In genomic region chr16:38396155-38396554, GRCm38 (mm10) we compare ENCODE assay signal across 9 mouse cellular contexts. TPM values are rescaled to one million over a fixed set of nuclear protein-coding genes. Genes with fewer than 3 reads are reported as not detected.
DNase-seq lines count a peak whose midpoint lies in the region; ATAC-seq and TF ChIP-seq lines count a peak whose summit lies in the region.
"Had no signal": no experiment of that assay in that cellular context is flagged by ENCODE, and none has a peak within 500 bp of the region (broad histone marks: within the 10 kb centered on the region; RNA-seq: fewer than 3 reads in every experiment).

No protein-coding gene starts in this region.

- H3K9me3 ChIP-seq in kidney, embryonic 14.5 days (ENCODE audit: control insufficient read depth, low read length), result no peaks in the 10 kb centered on the region
- H3K9me3 ChIP-seq in kidney, embryonic 16.5 days (ENCODE audit: low read length), result no peaks in the 10 kb centered on the region
- no peaks in the 10 kb centered on the region for H3K9me3 ChIP-seq in midbrain, embryonic 11.5 days (ENCODE audit: control insufficient read depth, low read length)
- H3K9me3 ChIP-seq: midbrain, embryonic 12.5 days had no signal

- no peak for TF ChIP-seq POLR2A in bone marrow, adult 2 months (IDR thresholded peaks at IDR 0.05; ENCODE audit: borderline replicate concordance, control insufficient read depth, low read depth, low read length)

- no peak overlapping the region for H3K4me2 ChIP-seq in kidney, embryonic 14.5 days (replicated peaks; ENCODE audit: low read depth, low read length)
- H3K4me2 ChIP-seq in kidney, embryonic 16.5 days (replicated peaks; ENCODE audit: low read depth, low read length), result peak overlapping the region; percentile 23; the same call in 1 of the 2 replicates
- no peak overlapping the region for H3K4me2 ChIP-seq in midbrain, embryonic 11.5 days
- H3K4me2 ChIP-seq: midbrain, embryonic 12.5 days had no signal

- H3K27ac ChIP-seq in kidney, embryonic 14.5 days (ENCODE audit: low read depth, low read length), result no peak overlapping the region
- peak overlapping the region; percentile 18; the same call in 1 of the 2 replicates for H3K27ac ChIP-seq in bone marrow, adult 2 months (ENCODE audit: control insufficient read depth, insufficient read depth, low read depth, low read length, poor library complexity)
- H3K27ac ChIP-seq in kidney, embryonic 16.5 days (ENCODE audit: low read length), result no peak overlapping the region
- H3K27ac ChIP-seq in midbrain, embryonic 11.5 days (ENCODE audit: low read depth, low read length), result no peak overlapping the region
- H3K27ac ChIP-seq in layer of hippocampus, adult 2 months, result no peak overlapping the region
- H3K27ac ChIP-seq: midbrain, embryonic 12.5 days had no signal

- no peak for ATAC-seq in kidney, embryonic 14.5 days (ENCODE audit: low FRiP score, low TSS enrichment)
- ATAC-seq in granulocyte monocyte progenitor cell, adult 5-6 weeks (replicated peaks; ENCODE audit: poor library complexity, severe bottlenecking), result peak; percentile 67
- ATAC-seq in kidney, embryonic 16.5 days (ENCODE audit: low FRiP score, low TSS enrichment), result no peak
- no peak for ATAC-seq in midbrain, embryonic 11.5 days (ENCODE audit: low FRiP score)

- no peak overlapping the region for H3K4me3 ChIP-seq in kidney, embryonic 14.5 days (ENCODE audit: low read length)
- no peak overlapping the region for H3K4me3 ChIP-seq in bone marrow, adult 2 months (replicated peaks; ENCODE audit: control insufficient read depth, low read depth, low read length)
- no peak overlapping the region for H3K4me3 ChIP-seq in kidney, embryonic 16.5 days (ENCODE audit: low read length)
- H3K4me3 ChIP-seq in midbrain, embryonic 11.5 days (ENCODE audit: low read depth, low read length), result no peak overlapping the region
- no peak overlapping the region for H3K4me3 ChIP-seq in layer of hippocampus, adult 2 months
- H3K4me3 ChIP-seq: midbrain, embryonic 12.5 days had no signal

- peaks cover 14% of the 10 kb centered on the region for H3K4me1 ChIP-seq in kidney, embryonic 14.5 days (ENCODE audit: control insufficient read depth, insufficient read depth, low read length)
- peaks cover 4% of the 10 kb centered on the region; the same call in 1 of the 2 replicates for H3K4me1 ChIP-seq in bone marrow, adult 2 months (ENCODE audit: control insufficient read depth, insufficient read depth, low read length)
- peaks cover 27% of the 10 kb centered on the region for H3K4me1 ChIP-seq in kidney, embryonic 16.5 days (ENCODE audit: insufficient read depth, low read length)
- H3K4me1 ChIP-seq in midbrain, embryonic 11.5 days (ENCODE audit: control insufficient read depth, insufficient read depth, low read length), result peaks cover 7% of the 10 kb centered on the region; the same call in 1 of the 2 replicates

- 41% methylated on average over 13 of the region's 13 CpGs for WGBS in kidney, embryonic 14.5 days
- 9% methylated on average over 13 of the region's 13 CpGs for WGBS in bone marrow, adult 2 months
- WGBS in kidney, embryonic 16.5 days, result 27% methylated on average over 13 of the region's 13 CpGs
- 89% methylated on average over 13 of the region's 13 CpGs for WGBS in midbrain, embryonic 11.5 days

- no peaks in the 10 kb centered on the region for H3K27me3 ChIP-seq in kidney, embryonic 14.5 days (ENCODE audit: control insufficient read depth, insufficient read depth, low read length)
- no peaks in the 10 kb centered on the region for H3K27me3 ChIP-seq in kidney, embryonic 16.5 days (ENCODE audit: insufficient read depth, low read length)
- H3K27me3 ChIP-seq in midbrain, embryonic 11.5 days (ENCODE audit: control insufficient read depth, insufficient read depth, low read length), result no peaks in the 10 kb centered on the region
- H3K27me3 ChIP-seq: midbrain, embryonic 12.5 days had no signal

- no peaks in the 10 kb centered on the region for H3K36me3 ChIP-seq in kidney, embryonic 14.5 days (ENCODE audit: control insufficient read depth, insufficient read depth, low read length)
- no peaks in the 10 kb centered on the region for H3K36me3 ChIP-seq in kidney, embryonic 16.5 days (ENCODE audit: insufficient read depth, low read length)
- H3K36me3 ChIP-seq in midbrain, embryonic 11.5 days (ENCODE audit: control insufficient read depth, insufficient read depth, low read length), result no peaks in the 10 kb centered on the region
- H3K36me3 ChIP-seq: midbrain, embryonic 12.5 days had no signal

- DNase-seq in kidney, adult 11 months, result peak; percentile 31
- DNase-seq in monocyte, adult 2 months (ENCODE audit: low read depth in 1 of 2, low spot score in 2 of 2), result peak; percentile 82 to 85
- no peak for DNase-seq in midbrain, embryonic 11.5 days (ENCODE audit: low spot score, missing footprints)
- no peak for DNase-seq in layer of hippocampus, adult 2 months (ENCODE audit: low spot score in 2 of 2)

- no peak for TF ChIP-seq CTCF in bone marrow, adult 2 months (IDR thresholded peaks at IDR 0.05; ENCODE audit: control insufficient read depth, insufficient read depth, low read length)
- TF ChIP-seq CTCF in layer of hippocampus, adult 2 months (conservative IDR thresholded peaks at IDR 0.05), result no peak

- H3K9ac ChIP-seq in kidney, embryonic 14.5 days (ENCODE audit: low read depth, low read length), result no peak overlapping the region
- 0 out of 2 replicates have a peak overlapping the region, but pooled peaks have one; percentile 26 for H3K9ac ChIP-seq in kidney, embryonic 16.5 days (replicated peaks; ENCODE audit: low read length)
- no peak overlapping the region for H3K9ac ChIP-seq in midbrain, embryonic 11.5 days (ENCODE audit: low read length)
- H3K9ac ChIP-seq: midbrain, embryonic 12.5 days had no signal

RNA-seq across cellular contexts. Expression of gene Popdc2, which starts 34.1 kb away (rescaled TPM):
- 0.11 and 0.35 TPM in 2 replicates for polyA plus RNA-seq in kidney, embryonic 14.5 days (2014; fragmentation: Nextera tagmentation; extraction: Ambion mirVana)
- polyA plus RNA-seq in bone marrow, adult 2 months (2011; ENCODE audit: insufficient read depth, insufficient read length, low replicate concordance, missing spikeins), result 12.5 and 20.9 TPM in 2 replicates
- not detected in 2 replicates for total RNA-seq in granulocyte monocyte progenitor cell, adult 5-6 weeks (2014; fragmentation: Nextera tagmentation)
- not detected in 2 replicates for total RNA-seq in granulocyte monocyte progenitor cell, adult 5-6 weeks (2017)
- polyA plus RNA-seq in kidney, embryonic 16.5 days (2015; fragmentation: Nextera tagmentation; extraction: Ambion mirVana), result 0.54 and 6.7 TPM in 2 replicates
- 0.59 and 2.1 TPM in 2 replicates for polyA plus RNA-seq in midbrain, embryonic 11.5 days (2014; fragmentation: Nextera tagmentation; extraction: Ambion mirVana)
- under 1 TPM; 0.44 to 0.49 TPM for total RNA-seq in layer of hippocampus, adult 2 months (2021)

RNA-seq across cellular contexts. Expression of gene Pla1a, which starts 36.8 kb away (rescaled TPM):
- 0.39 and 0.79 TPM in 2 replicates for polyA plus RNA-seq in kidney, embryonic 14.5 days (2014; fragmentation: Nextera tagmentation; extraction: Ambion mirVana)
- polyA plus RNA-seq in bone marrow, adult 2 months (2011; ENCODE audit: insufficient read depth, insufficient read length, low replicate concordance, missing spikeins), result 1.5 TPM in 1 of 2 replicates, not detected in the other
- total RNA-seq in granulocyte monocyte progenitor cell, adult 5-6 weeks (2014; fragmentation: Nextera tagmentation), result not detected in 2 replicates
- not detected in 2 replicates for total RNA-seq in granulocyte monocyte progenitor cell, adult 5-6 weeks (2017)
- 9.4 and 10.0 TPM in 2 replicates for polyA plus RNA-seq in kidney, embryonic 16.5 days (2015; fragmentation: Nextera tagmentation; extraction: Ambion mirVana)
- 0.23 and 0.59 TPM in 2 replicates for polyA plus RNA-seq in midbrain, embryonic 11.5 days (2014; fragmentation: Nextera tagmentation; extraction: Ambion mirVana)
- total RNA-seq in layer of hippocampus, adult 2 months (2021), result under 1 TPM; 0.76 to 0.97 TPM

RNA-seq across cellular contexts. Expression of gene Gm21987, which starts 49.3 kb away (rescaled TPM):
- not detected in 2 replicates for polyA plus RNA-seq in kidney, embryonic 14.5 days (2014; fragmentation: Nextera tagmentation; extraction: Ambion mirVana)
- not detected in 2 replicates for polyA plus RNA-seq in bone marrow, adult 2 months (2011; ENCODE audit: insufficient read depth, insufficient read length, low replicate concordance, missing spikeins)
- total RNA-seq in granulocyte monocyte progenitor cell, adult 5-6 weeks (2014; fragmentation: Nextera tagmentation), result not detected in 2 replicates
- not detected in 2 replicates for total RNA-seq in granulocyte monocyte progenitor cell, adult 5-6 weeks (2017)
- polyA plus RNA-seq in kidney, embryonic 16.5 days (2015; fragmentation: Nextera tagmentation; extraction: Ambion mirVana), result not detected in 2 replicates
- not detected in 2 replicates for polyA plus RNA-seq in midbrain, embryonic 11.5 days (2014; fragmentation: Nextera tagmentation; extraction: Ambion mirVana)
- total RNA-seq in layer of hippocampus, adult 2 months (2021), result not detected
- polyA plus RNA-seq: midbrain, embryonic 12.5 days had no signal

RNA-seq across cellular contexts. Expression of gene Cox17, which starts 49.4 kb away (rescaled TPM):
- polyA plus RNA-seq in kidney, embryonic 14.5 days (2014; fragmentation: Nextera tagmentation; extraction: Ambion mirVana), result 148 and 203 TPM in 2 replicates
- polyA plus RNA-seq in bone marrow, adult 2 months (2011; ENCODE audit: insufficient read depth, insufficient read length, low replicate concordance, missing spikeins), result 219 and 283 TPM in 2 replicates
- total RNA-seq in granulocyte monocyte progenitor cell, adult 5-6 weeks (2014; fragmentation: Nextera tagmentation), result 124 and 168 TPM in 2 replicates
- 185 and 260 TPM in 2 replicates for total RNA-seq in granulocyte monocyte progenitor cell, adult 5-6 weeks (2017)
- polyA plus RNA-seq in kidney, embryonic 16.5 days (2015; fragmentation: Nextera tagmentation; extraction: Ambion mirVana), result 147 and 149 TPM in 2 replicates
- 122 and 124 TPM in 2 replicates for polyA plus RNA-seq in midbrain, embryonic 11.5 days (2014; fragmentation: Nextera tagmentation; extraction: Ambion mirVana)
- total RNA-seq in layer of hippocampus, adult 2 months (2021), result 100 to 1,000 TPM; 123 to 126 TPM

RNA-seq across cellular contexts. Expression of gene Maats1, which starts 54.2 kb away (rescaled TPM):
- 0.11 TPM in 1 of 2 replicates, not detected in the other for polyA plus RNA-seq in kidney, embryonic 14.5 days (2014; fragmentation: Nextera tagmentation; extraction: Ambion mirVana)
- not detected in 2 replicates for polyA plus RNA-seq in bone marrow, adult 2 months (2011; ENCODE audit: insufficient read depth, insufficient read length, low replicate concordance, missing spikeins)
- not detected in 2 replicates for total RNA-seq in granulocyte monocyte progenitor cell, adult 5-6 weeks (2014; fragmentation: Nextera tagmentation)
- total RNA-seq in granulocyte monocyte progenitor cell, adult 5-6 weeks (2017), result not detected in 2 replicates
- polyA plus RNA-seq in kidney, embryonic 16.5 days (2015; fragmentation: Nextera tagmentation; extraction: Ambion mirVana), result 0.08 and 0.26 TPM in 2 replicates
- polyA plus RNA-seq in midbrain, embryonic 11.5 days (2014; fragmentation: Nextera tagmentation; extraction: Ambion mirVana), result 0.32 and 0.60 TPM in 2 replicates
- 1 to 10 TPM; 1.1 to 1.3 TPM for total RNA-seq in layer of hippocampus, adult 2 months (2021)

Comparison
In these comparisons a context has a peak if more than half of its experiments do, and no peak if none do; other contexts are left out.
1. DNase-seq: peak in kidney, adult 11 months (single experiment) and monocyte, adult 2 months (2 of 2); none in midbrain, embryonic 11.5 days (single experiment) and layer of hippocampus, adult 2 months (0 of 2).